Mouse (Mus musculus): Measurements from ENCODE around the gene Wiz. TPM values are rescaled to one million over a fixed set of nuclear protein-coding genes. Genes with fewer than 3 reads are reported as not detected.

Wiz gene
- polyA plus RNA-seq, 1 experiment from 2014 or later = 46.2 TPM

DNA sequence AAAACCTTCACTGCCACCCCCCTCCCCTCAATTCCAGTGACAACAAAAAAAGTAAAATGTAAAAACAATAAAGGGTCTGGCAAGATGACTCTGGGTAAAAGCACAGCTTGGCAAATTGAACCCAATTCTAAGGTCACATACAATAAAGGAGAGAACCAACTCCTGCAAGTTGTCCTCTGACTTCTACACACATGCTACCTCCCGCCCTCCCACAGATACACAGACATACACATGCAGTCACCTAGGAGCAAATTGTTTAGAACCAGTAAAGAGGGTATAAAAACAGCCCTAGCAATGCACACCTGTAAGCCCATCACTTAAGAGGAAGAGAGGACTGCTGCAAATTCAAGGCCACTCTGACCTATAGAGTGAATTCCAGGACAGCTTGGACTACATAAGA is 66.4 kb downstream of the Wiz start:
- Histone ChIP-seq H3K27ac (ENCODE audit: low read depth, low read length) (no peak overlapping the region), H3K9ac (replicated peaks; ENCODE audit: low read depth, low read length) (no peak overlapping the region), H3K4me2 (ENCODE audit: low read depth, low read length) (no peak overlapping the region), H3K9me3 (ENCODE audit: control insufficient read depth, low read length) (no peaks in the 10 kb centered on the region), H3K27me3 (ENCODE audit: control insufficient read depth, insufficient read depth, low read length) (no peaks in the 10 kb centered on the region), H3K4me3 (ENCODE audit: low read depth, low read length) (no peak overlapping the region), H3K4me1 (ENCODE audit: control insufficient read depth, insufficient read depth, low read length) (peaks cover 15% of the 10 kb centered on the region), H3K36me3 (ENCODE audit: control insufficient read depth, insufficient read depth, low read length) (peaks cover 10% of the 10 kb centered on the region; the same call in 1 of the 2 replicates)
- 89% methylated on average over 1 of the region's 1 CpGs for WGBS
- ATAC-seq (ENCODE audit: low read depth) = no peak

DNA sequence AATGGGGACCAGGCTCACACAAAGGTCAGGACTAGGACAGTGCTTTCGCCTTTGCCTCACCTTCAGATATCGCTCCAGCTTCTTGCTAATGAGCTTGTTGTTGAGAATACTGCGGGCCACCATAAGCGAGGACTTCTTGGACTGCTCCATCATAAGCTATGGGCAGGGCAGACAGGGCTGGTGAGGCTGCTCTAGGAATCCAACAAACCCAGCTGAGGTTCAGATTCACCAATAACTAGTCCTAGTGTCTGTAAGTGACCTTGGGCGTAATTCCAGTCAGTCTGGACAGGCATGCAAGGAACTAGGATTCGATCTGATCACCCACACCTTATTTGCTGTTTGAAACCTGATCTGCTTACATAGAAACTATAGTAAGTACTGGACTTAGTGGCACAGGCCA is 67.4 kb downstream of the Wiz start:
- H3K36me3 ChIP-seq (ENCODE audit: control insufficient read depth, insufficient read depth, low read length) = peaks cover 18% of the 10 kb centered on the region
- peaks cover 15% of the 10 kb centered on the region for H3K4me1 ChIP-seq (ENCODE audit: control insufficient read depth, insufficient read depth, low read length)
- H3K9me3 ChIP-seq (ENCODE audit: control insufficient read depth, low read length) = no peaks in the 10 kb centered on the region
- no peaks in the 10 kb centered on the region for H3K27me3 ChIP-seq (ENCODE audit: control insufficient read depth, insufficient read depth, low read length)
- H3K4me2 ChIP-seq (ENCODE audit: low read depth, low read length) = peak overlapping the region; percentile 93
- H3K9ac ChIP-seq (replicated peaks; ENCODE audit: low read depth, low read length) = peak overlapping the region; percentile 72
- no peak for ATAC-seq (ENCODE audit: low read depth)
- H3K4me3 ChIP-seq (ENCODE audit: low read depth, low read length) = peak overlapping the region; percentile 67
- WGBS = 27% methylated on average over 6 of the region's 6 CpGs
- peak overlapping the region; percentile 87 for H3K27ac ChIP-seq (ENCODE audit: low read depth, low read length)

DNA sequence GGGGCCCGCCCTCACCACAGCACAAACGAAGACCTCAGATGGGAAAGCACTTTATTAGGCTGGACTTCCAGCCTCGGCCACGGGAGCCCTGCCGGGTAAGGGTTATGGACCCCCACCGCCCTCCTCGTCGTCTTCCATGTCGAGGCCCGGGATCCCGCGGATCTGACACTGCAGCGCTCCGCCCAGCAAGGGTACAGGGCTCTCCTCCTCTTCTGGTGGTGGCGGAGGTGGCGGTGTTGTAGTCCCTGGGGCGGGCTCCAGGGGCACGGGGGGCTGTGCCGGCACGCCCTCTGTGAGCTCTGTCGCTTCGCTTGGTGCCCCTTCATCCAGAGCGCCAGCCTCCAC is 67.9 kb downstream of the Wiz start:
- no peaks in the 10 kb centered on the region for H3K9me3 ChIP-seq (ENCODE audit: control insufficient read depth, low read length)
- H3K27me3 ChIP-seq (ENCODE audit: control insufficient read depth, insufficient read depth, low read length) = no peaks in the 10 kb centered on the region
- peaks cover 15% of the 10 kb centered on the region for H3K4me1 ChIP-seq (ENCODE audit: control insufficient read depth, insufficient read depth, low read length)
- H3K9ac ChIP-seq (replicated peaks; ENCODE audit: low read depth, low read length) = peak overlapping the region; percentile 72
- ATAC-seq (ENCODE audit: low read depth) = peak; percentile 74
- H3K36me3 ChIP-seq (ENCODE audit: control insufficient read depth, insufficient read depth, low read length) = peaks cover 23% of the 10 kb centered on the region
- H3K4me2 ChIP-seq (ENCODE audit: low read depth, low read length) = peak overlapping the region; percentile 93
- H3K4me3 ChIP-seq (ENCODE audit: low read depth, low read length) = peak overlapping the region; percentile 67
- peak overlapping the region; percentile 87 for H3K27ac ChIP-seq (ENCODE audit: low read depth, low read length)
- WGBS = under 1% methylated on average over 23 of the region's 23 CpGs

DNA sequence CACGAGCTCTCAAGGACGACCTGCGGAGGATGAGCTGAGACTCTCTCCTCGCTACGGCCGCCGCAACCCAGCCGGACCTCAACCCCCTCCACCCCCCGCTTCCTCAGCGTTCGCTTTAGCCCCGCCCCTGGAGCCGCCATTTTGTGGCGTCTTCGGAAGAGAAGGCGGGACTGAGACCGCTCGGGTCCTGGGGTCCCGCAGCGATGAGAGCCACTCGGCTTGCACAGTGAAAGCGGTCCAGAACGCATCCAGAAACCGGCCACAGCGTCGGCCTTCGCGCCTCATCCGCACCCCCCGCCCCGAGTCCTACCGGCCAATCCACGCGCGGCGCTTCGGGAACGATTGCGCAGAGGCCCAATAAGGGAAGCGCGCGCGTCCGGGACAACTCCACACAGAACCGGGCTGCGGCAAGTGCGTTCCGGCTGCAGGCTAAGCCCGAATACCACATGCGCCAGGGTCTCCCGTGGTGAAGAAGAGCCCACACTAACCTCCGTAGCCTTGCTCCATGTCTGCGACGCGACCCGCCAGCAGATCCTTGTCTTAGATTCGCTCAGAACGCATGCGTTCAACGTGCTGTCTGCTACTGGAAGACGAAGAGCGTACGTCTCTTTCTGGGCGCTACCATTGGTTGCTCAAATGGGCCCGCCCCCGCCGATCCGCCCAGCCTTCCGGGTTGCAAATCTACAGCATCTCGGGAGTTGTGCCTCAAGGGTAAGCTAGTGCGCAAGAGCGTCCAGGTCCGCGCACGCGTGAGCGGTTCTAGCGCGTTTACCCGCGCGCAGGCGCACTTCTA is 68.4 kb downstream of the Wiz start, which contains the start of gene Akap8:
Gene Akap8 (minus strand): TSS at position 642 of the 793 bp plus-strand sequence.
- Histone ChIP-seq H3K4me2 (ENCODE audit: low read depth, low read length) (peak within 1 kb of the TSS; percentile 93), H3K36me3 (ENCODE audit: control insufficient read depth, insufficient read depth, low read length) (peaks cover 25% of the 10 kb centered on the region), H3K4me3 (ENCODE audit: low read depth, low read length) (peak within 1 kb of the TSS; percentile 67), H3K9ac (replicated peaks; ENCODE audit: low read depth, low read length) (peak within 1 kb of the TSS; percentile 72), H3K27me3 (ENCODE audit: control insufficient read depth, insufficient read depth, low read length) (no peaks in the 10 kb centered on the region), H3K27ac (ENCODE audit: low read depth, low read length) (peak within 1 kb of the TSS; percentile 95), H3K9me3 (ENCODE audit: control insufficient read depth, low read length) (no peaks in the 10 kb centered on the region), H3K4me1 (ENCODE audit: control insufficient read depth, insufficient read depth, low read length) (peaks cover 15% of the 10 kb centered on the region)
- WGBS = under 1% methylated on average over 80 of the region's 83 CpGs
- ATAC-seq (ENCODE audit: low read depth) = peak; percentile 98

DNA sequence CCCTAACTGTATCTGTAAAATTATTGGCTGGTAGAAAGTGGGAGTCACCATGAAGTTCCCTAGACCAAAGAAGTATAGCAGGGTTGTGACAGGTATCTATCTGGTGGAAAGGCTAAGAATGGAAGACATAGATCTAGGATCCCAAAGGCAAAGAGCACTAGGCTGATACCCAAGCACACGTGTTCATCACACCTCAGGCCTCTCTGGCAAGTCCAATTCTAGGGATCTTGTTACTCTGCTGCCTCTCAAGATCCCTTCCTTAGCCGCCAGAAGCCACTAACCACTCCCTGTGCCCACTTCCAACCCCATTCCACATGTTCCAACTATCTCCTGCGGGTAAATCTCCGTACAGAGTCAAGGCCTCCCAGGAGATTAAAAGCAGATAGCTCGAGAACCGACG is 69.3 kb downstream of the Wiz start:
- no peaks in the 10 kb centered on the region for H3K27me3 ChIP-seq (ENCODE audit: control insufficient read depth, insufficient read depth, low read length)
- peak overlapping the region; percentile 72 for H3K9ac ChIP-seq (replicated peaks; ENCODE audit: low read depth, low read length)
- peak overlapping the region; percentile 93 for H3K4me2 ChIP-seq (ENCODE audit: low read depth, low read length)
- WGBS = 0% methylated on average over 7 of the region's 7 CpGs
- H3K4me1 ChIP-seq (ENCODE audit: control insufficient read depth, insufficient read depth, low read length) = peaks cover 15% of the 10 kb centered on the region
- H3K27ac ChIP-seq (ENCODE audit: low read depth, low read length) = peak overlapping the region; percentile 95
- H3K4me3 ChIP-seq (ENCODE audit: low read depth, low read length) = peak overlapping the region; percentile 67
- no peak for ATAC-seq (ENCODE audit: low read depth)
- peaks cover 32% of the 10 kb centered on the region for H3K36me3 ChIP-seq (ENCODE audit: control insufficient read depth, insufficient read depth, low read length)
- no peaks in the 10 kb centered on the region for H3K9me3 ChIP-seq (ENCODE audit: control insufficient read depth, low read length)

DNA sequence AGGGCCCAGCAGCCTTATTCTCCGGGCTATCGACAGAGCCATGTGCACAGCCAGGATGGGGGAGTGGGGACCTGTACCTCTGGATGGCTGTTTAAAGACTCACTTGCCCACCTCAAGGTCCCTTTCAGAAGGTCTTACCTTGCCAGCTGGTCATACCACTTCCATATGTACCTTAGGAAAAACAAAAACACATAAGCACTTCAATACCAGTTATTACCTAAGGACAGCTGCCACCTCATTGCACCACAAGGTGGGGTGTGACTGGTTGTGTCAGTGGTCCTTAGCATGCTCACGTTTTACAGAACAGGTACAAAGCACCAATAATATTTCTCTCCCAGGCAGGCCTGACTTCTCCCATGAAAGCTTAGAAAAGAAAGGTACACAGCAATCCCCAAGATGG is 71.5 kb downstream of the Wiz start:
- Histone ChIP-seq H3K9ac (replicated peaks; ENCODE audit: low read depth, low read length) (no peak overlapping the region), H3K27ac (ENCODE audit: low read depth, low read length) (no peak overlapping the region), H3K36me3 (ENCODE audit: control insufficient read depth, insufficient read depth, low read length) (peaks cover 49% of the 10 kb centered on the region), H3K9me3 (ENCODE audit: control insufficient read depth, low read length) (no peaks in the 10 kb centered on the region), H3K4me3 (ENCODE audit: low read depth, low read length) (no peak overlapping the region), H3K27me3 (ENCODE audit: control insufficient read depth, insufficient read depth, low read length) (no peaks in the 10 kb centered on the region), H3K4me1 (ENCODE audit: control insufficient read depth, insufficient read depth, low read length) (peaks cover 15% of the 10 kb centered on the region), H3K4me2 (ENCODE audit: low read depth, low read length) (no peak overlapping the region)
- 90% methylated on average over 3 of the region's 3 CpGs for WGBS
- no peak for ATAC-seq (ENCODE audit: low read depth)

DNA sequence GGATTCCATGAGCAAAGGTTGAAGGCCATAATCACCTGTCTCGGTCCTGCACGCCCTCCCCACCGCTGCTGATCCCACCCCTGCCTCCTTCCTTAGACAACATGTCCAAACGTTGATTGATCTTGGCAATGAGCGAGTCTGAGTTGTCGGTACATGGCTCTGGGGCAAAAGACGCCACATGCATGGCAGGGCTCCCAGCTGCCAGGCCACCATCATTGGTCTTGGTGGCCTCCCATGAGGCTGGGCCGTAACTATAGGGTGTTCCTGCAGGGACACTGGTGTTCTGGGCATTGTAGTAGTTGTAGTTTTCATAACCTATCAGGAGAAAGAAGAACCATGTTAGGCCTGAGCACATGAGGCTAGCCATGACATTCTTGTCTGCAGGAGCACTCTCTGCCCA is 72.2 kb downstream of the Wiz start:
- Histone ChIP-seq H3K9me3 (ENCODE audit: control insufficient read depth, low read length) (no peaks in the 10 kb centered on the region), H3K27ac (ENCODE audit: low read depth, low read length) (no peak overlapping the region), H3K27me3 (ENCODE audit: control insufficient read depth, insufficient read depth, low read length) (no peaks in the 10 kb centered on the region), H3K4me1 (ENCODE audit: control insufficient read depth, insufficient read depth, low read length) (peaks cover 11% of the 10 kb centered on the region), H3K4me2 (ENCODE audit: low read depth, low read length) (no peak overlapping the region), H3K4me3 (ENCODE audit: low read depth, low read length) (no peak overlapping the region), H3K9ac (replicated peaks; ENCODE audit: low read depth, low read length) (no peak overlapping the region), H3K36me3 (ENCODE audit: control insufficient read depth, insufficient read depth, low read length) (peaks cover 56% of the 10 kb centered on the region)
- whole genome bisulfite sequencing = 92% methylated on average over 8 of the region's 8 CpGs
- ATAC-seq (ENCODE audit: low read depth) = no peak

DNA sequence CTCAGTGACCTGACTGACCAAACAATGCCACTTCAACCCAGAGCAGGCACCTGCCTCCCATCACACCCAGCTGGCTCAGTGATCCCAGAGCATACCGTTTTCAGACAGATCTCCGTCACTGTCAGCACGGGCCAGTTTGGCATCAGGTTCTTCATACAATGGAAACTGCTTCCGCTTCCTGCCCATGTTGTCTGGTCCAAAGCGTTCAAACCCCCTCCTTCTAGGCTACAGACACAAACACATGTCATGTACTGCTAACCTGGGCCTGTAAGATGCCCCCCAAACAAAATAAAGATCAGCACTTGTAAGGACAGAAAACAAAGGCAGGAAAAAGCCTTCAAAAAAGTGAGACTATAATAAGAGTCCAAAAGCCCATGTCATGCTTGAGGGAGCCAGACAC is 73.7 kb downstream of the Wiz start:
- 0 out of 2 replicates have a peak, but pooled peaks cover 8% of the 10 kb centered on the region for H3K4me1 ChIP-seq (ENCODE audit: control insufficient read depth, insufficient read depth, low read length)
- no peaks in the 10 kb centered on the region for H3K27me3 ChIP-seq (ENCODE audit: control insufficient read depth, insufficient read depth, low read length)
- 98% methylated on average over 5 of the region's 5 CpGs for WGBS
- H3K27ac ChIP-seq (ENCODE audit: low read depth, low read length) = no peak overlapping the region
- no peak overlapping the region for H3K4me2 ChIP-seq (ENCODE audit: low read depth, low read length)
- H3K9me3 ChIP-seq (ENCODE audit: control insufficient read depth, low read length) = no peaks in the 10 kb centered on the region
- H3K4me3 ChIP-seq (ENCODE audit: low read depth, low read length) = no peak overlapping the region
- H3K9ac ChIP-seq (replicated peaks; ENCODE audit: low read depth, low read length) = no peak overlapping the region
- H3K36me3 ChIP-seq (ENCODE audit: control insufficient read depth, insufficient read depth, low read length) = peaks cover 67% of the 10 kb centered on the region
- no peak for ATAC-seq (ENCODE audit: low read depth)

DNA sequence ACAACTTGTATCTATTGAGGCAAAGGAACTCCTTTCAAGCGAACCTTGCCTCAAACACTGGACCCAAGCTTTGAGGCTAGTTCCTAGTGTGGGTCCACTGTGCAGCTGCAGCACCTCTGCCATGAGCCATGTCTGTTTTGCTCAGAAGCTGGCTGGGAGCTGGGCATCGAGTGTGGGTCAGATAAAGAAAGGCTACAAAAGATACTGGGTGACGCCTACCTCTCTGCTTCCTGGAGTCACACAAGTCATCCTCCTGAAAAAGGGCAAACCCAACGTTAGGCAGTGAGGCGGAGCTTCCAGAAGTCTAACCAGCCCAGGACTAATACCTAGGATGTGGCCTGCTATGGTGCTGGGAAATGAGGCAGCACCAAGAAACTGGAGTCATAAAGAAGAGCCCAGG is 75.3 kb downstream of the Wiz start:
- Histone ChIP-seq H3K4me2 (ENCODE audit: low read depth, low read length) (no peak overlapping the region), H3K4me3 (ENCODE audit: low read depth, low read length) (no peak overlapping the region), H3K9ac (replicated peaks; ENCODE audit: low read depth, low read length) (no peak overlapping the region), H3K9me3 (ENCODE audit: control insufficient read depth, low read length) (no peaks in the 10 kb centered on the region), H3K27me3 (ENCODE audit: control insufficient read depth, insufficient read depth, low read length) (no peaks in the 10 kb centered on the region), H3K27ac (ENCODE audit: low read depth, low read length) (no peak overlapping the region), H3K36me3 (ENCODE audit: control insufficient read depth, insufficient read depth, low read length) (peaks cover 83% of the 10 kb centered on the region), H3K4me1 (ENCODE audit: control insufficient read depth, insufficient read depth, low read length) (0 out of 2 replicates have a peak, but pooled peaks cover under 1% of the 10 kb centered on the region)
- WGBS = 85% methylated on average over 5 of the region's 5 CpGs
- ATAC-seq (ENCODE audit: low read depth) = no peak

All from neural tube, embryonic 14.5 days (tissue).